Mouse (Mus musculus) thymus, postnatal 10 days (tissue): ENCODE data around the gene Caly.

Experiments
- DNase-seq, 2 experiments: peaks; one replicate each; pipeline ENCODE4 v3.0.0; 2021; ENCODE audit warnings: low spot score in 2 of 2

The Caly gene

DNA sequence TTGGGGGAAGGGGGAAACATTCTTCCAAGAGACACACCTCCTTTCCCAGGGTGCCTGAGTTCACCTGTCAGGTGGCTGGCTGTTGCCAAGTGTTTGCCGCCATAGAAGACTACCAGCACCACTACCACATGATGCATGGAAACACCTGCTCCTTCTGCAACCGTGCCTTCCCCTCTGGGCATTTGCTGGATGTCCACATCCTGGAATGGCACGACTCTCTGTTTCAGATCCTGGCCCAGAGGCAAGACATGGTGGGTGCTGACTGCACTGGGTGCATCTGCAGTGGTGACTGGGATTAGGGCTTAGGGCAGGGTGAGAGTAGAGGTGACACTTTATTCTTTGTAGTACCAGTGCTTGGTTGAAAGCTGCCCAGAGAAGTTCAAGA is 45.2 kb downstream of the Caly start:
- DNase-seq: no peak

- DNase-seq: peak; percentile 76 to 77
Observed at GRCm38 (mm10) chr7:140036281-140037170, 45.8 kb downstream of the Caly start, which contains the start of the genes Zfp511 and Tubgcp2. Gene Zfp511 (plus strand): TSS chr7:140036391. Gene Tubgcp2 (minus strand): TSS chr7:140036669.

DNA sequence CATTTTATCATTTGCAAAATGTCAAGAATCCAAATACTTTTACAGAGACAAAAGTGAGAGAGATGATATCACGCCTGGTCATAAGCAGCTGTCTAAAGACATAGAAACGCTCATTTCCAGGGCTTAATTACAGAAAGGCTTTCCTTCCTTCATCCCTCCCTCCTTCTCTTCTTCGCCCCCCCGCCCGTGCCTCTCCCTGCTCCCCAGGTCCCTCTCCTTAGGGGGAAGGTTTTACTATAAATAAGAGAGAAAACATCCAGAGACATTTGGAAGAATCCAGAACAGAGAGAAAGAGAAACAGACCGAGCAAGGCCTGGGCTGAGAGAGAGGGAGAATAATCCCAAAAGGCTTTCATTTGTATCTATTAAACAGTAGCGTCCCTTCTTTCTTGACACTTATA is 46.9 kb downstream of the Caly start:
- DNase-seq: no peak

DNA sequence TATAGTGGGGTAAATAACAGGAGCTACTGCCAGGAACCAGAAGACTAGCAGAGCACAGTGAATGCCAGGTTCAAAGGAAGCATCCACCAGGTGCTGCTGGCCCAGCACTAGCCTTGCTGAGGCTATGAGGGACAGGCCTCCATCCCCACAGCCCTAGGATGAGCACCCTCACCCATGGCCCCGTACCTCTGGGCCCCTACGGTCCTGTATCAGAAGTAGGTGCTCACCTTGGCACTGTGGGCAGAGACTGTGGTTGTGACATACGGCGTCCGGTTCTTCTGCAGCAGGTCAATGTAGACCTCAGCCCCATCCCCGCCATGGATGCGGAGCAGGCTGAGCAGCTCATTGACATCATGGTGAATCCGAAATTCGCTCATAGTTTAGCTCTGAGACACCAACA is 49.0 kb downstream of the Caly start:
- DNase-seq: no peak

DNA sequence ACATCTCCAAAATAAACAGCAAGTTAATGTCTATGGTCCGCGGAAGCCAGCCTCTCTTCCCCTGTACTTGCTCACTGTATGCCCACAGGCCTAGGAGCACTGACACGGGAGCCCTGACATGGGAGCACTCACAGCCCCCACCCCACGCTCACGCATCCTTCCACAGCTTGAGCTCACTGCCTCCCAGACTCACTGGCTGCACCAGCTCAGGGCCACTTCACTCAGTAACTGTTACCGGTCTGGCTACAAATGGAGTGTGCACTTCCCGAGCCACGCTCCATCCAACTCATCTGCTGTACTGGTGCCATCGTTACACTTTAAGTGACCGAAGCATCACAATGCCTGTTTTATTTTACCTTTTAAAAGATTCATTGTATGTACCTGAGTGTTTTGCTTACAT is 50.0 kb downstream of the Caly start:
- DNase-seq: no peak

GRCm38 (mm10) chr7:140031771-140032170 is 50.6 kb downstream of the Caly start:
- no peak for DNase-seq
